Mouse (Mus musculus) heart, embryonic 16.5 days (tissue): ENCODE results near the gene Lmtk3. TPM values are rescaled to one million over a fixed set of nuclear protein-coding genes. Genes with fewer than 3 reads are reported as not detected.

Source experiments
- ATAC-seq: fragments of 200-750 bp; cut with Nextera tagmentation; replicated peaks from 2 replicates; pipeline ENCODE4 v1.8.0; 2017; ENCODE audit warnings: moderate number of reproducible peaks; ENCODE audit not compliant: insufficient read depth, low FRiP score; ENCODE audit errors: extremely low read depth
- H3K27ac ChIP-seq: fragments of 300-500 bp; sonication (generic); 2 replicates; pipeline ENCODE4 v1.5.1; 2014; ENCODE audit warnings: mild to moderate bottlenecking, low read length, control low read depth, moderate library complexity
- H3K27me3 ChIP-seq: fragments of 300-500 bp; sonication (generic); 2 replicates; pipeline ENCODE4 v1.6.1; 2014; ENCODE audit warnings: low read length, mixed read lengths; ENCODE audit not compliant: control insufficient read depth, insufficient read depth
- H3K36me3 ChIP-seq: fragments of 300-500 bp; sonication (generic); 2 replicates; pipeline ENCODE4 v1.6.1; 2014; ENCODE audit not compliant: control insufficient read depth, insufficient read depth
- H3K4me1 ChIP-seq: fragments of 300-500 bp; sonication (generic); 2 replicates; pipeline ENCODE4 v1.6.1; 2014; ENCODE audit warnings: low read length, mixed read lengths; ENCODE audit not compliant: control insufficient read depth, insufficient read depth
- H3K4me2 ChIP-seq: fragments of 300-500 bp; sonication (generic); 2 replicates; pipeline ENCODE4 v1.6.1; 2014; ENCODE audit warnings: low read depth, mild to moderate bottlenecking, control low read depth, low read length
- H3K4me3 ChIP-seq: fragments of 300-500 bp; sonication (generic); 2 replicates; pipeline ENCODE4 v1.5.1; 2014; ENCODE audit warnings: mild to moderate bottlenecking, control low read depth, low read length
- H3K9ac ChIP-seq: fragments of 300-500 bp; sonication (generic); 2 replicates; pipeline ENCODE4 v1.6.1; 2014; ENCODE audit warnings: low read length, control low read depth
- H3K9me3 ChIP-seq: fragments of 300-500 bp; sonication (generic); replicated peaks from 2 replicates; pipeline ENCODE4 v1.6.1; 2016; ENCODE audit warnings: low read length; ENCODE audit not compliant: control insufficient read depth
- whole genome bisulfite sequencing: fragments of 180-500 bp; shearing (Covaris S2); extraction: QIAGEN DNeasy Blood & Tissue Kit; methylation state at CpG from one replicate; pipeline ENCODE4 v1.1.7; 2014; 5-methylcytosine and 5-hydroxymethylcytosine counted together
- polyA plus RNA-seq: library from polyadenylated mRNA; unstranded; fragments of >200 nt; fragmentation: Nextera tagmentation; extraction: Ambion mirVana; gene quantifications from 2 replicates; pipeline ENCODE4 v1.2.1, GENCODE M21; 2015

Lmtk3 gene
- polyA plus RNA-seq, 1 experiment from 2014 or later: 0.53 TPM

- no peak overlapping the region for H3K9ac ChIP-seq
- no peak overlapping the region for H3K27ac ChIP-seq
- no peak for ATAC-seq
- no peaks in the 10 kb centered on the region for H3K4me1 ChIP-seq
- H3K27me3 ChIP-seq: 0 out of 2 replicates have a peak, but pooled peaks cover 3% of the 10 kb centered on the region
- H3K4me2 ChIP-seq: no peak overlapping the region
- 57% methylated on average over 8 of the region's 8 CpGs for WGBS
- peaks cover 4% of the 10 kb centered on the region; the same call in 1 of the 2 replicates for H3K9me3 ChIP-seq
- H3K36me3 ChIP-seq: no peaks in the 10 kb centered on the region
- H3K4me3 ChIP-seq: no peak overlapping the region
Observed at GRCm38 (mm10) chr7:45770427-45771082, 13.0 kb upstream of the Lmtk3 start.

- H3K27ac ChIP-seq: no peak overlapping the region
- no peak overlapping the region for H3K4me3 ChIP-seq
- 0 out of 2 replicates have a peak, but pooled peaks cover 3% of the 10 kb centered on the region for H3K27me3 ChIP-seq
- H3K36me3 ChIP-seq: no peaks in the 10 kb centered on the region
- H3K9ac ChIP-seq: no peak overlapping the region
- ATAC-seq: no peak
- no peak overlapping the region for H3K4me2 ChIP-seq
- H3K9me3 ChIP-seq: peaks cover 4% of the 10 kb centered on the region; the same call in 1 of the 2 replicates
- 65% methylated on average over 4 of the region's 4 CpGs for WGBS
- H3K4me1 ChIP-seq: no peaks in the 10 kb centered on the region
Observed at GRCm38 (mm10) chr7:45771101-45771500, 12.4 kb upstream of the Lmtk3 start.

GRCm38 (mm10) chr7:45775237-45775636, 8.3 kb upstream of the Lmtk3 start:
- Histone ChIP-seq H3K4me2 (no peak overlapping the region), H3K27me3 (0 out of 2 replicates have a peak, but pooled peaks cover 3% of the 10 kb centered on the region), H3K9ac (no peak overlapping the region), H3K36me3 (no peaks in the 10 kb centered on the region), H3K4me3 (no peak overlapping the region), H3K27ac (no peak overlapping the region), H3K9me3 (no peaks in the 10 kb centered on the region), H3K4me1 (no peaks in the 10 kb centered on the region)
- 51% methylated on average over 7 of the region's 7 CpGs for WGBS
- no peak for ATAC-seq

GRCm38 (mm10) chr7:45779081-45779641, 4.4 kb upstream of the Lmtk3 start:
- WGBS: 15% methylated on average over 22 of the region's 22 CpGs
- Histone ChIP-seq H3K9ac (peak overlapping the region; percentile 10; the same call in 1 of the 2 replicates), H3K4me3 (peak overlapping the region; percentile 2; the same call in 1 of the 2 replicates), H3K36me3 (no peaks in the 10 kb centered on the region), H3K4me2 (peak overlapping the region; percentile 43), H3K4me1 (peaks cover 5% of the 10 kb centered on the region), H3K27me3 (peaks cover 10% of the 10 kb centered on the region), H3K27ac (no peak overlapping the region), H3K9me3 (no peaks in the 10 kb centered on the region)
- ATAC-seq: peak; percentile 29

GRCm38 (mm10) chr7:45782271-45782670, 1.3 kb upstream of the Lmtk3 start:
- Histone ChIP-seq H3K9me3 (no peaks in the 10 kb centered on the region), H3K4me1 (peaks cover 8% of the 10 kb centered on the region), H3K27ac (no peak overlapping the region), H3K27me3 (peaks cover 38% of the 10 kb centered on the region), H3K4me2 (no peak overlapping the region), H3K9ac (no peak overlapping the region), H3K4me3 (no peak overlapping the region), H3K36me3 (no peaks in the 10 kb centered on the region)
- ATAC-seq: no peak
- WGBS: 46% methylated on average over 4 of the region's 4 CpGs

GRCm38 (mm10) chr7:45784524-45785372, 1.2 kb downstream of the Lmtk3 start, which contains the start of gene Sult2b1:
Sult2b1 (minus strand) TSS chr7:45784669.
- H3K9me3 ChIP-seq: no peaks in the 10 kb centered on the region
- ATAC-seq: no peak
- H3K4me3 ChIP-seq: peak within 1 kb of the TSS; percentile 56
- H3K27ac ChIP-seq: no peak within 1 kb of the TSS
- H3K4me1 ChIP-seq: peaks cover 8% of the 10 kb centered on the region
- WGBS: 23% methylated on average over 20 of the region's 20 CpGs
- H3K9ac ChIP-seq: peak within 1 kb of the TSS; percentile 75
- no peaks in the 10 kb centered on the region for H3K36me3 ChIP-seq
- H3K4me2 ChIP-seq: peak within 1 kb of the TSS; percentile 92
- H3K27me3 ChIP-seq: peaks cover 41% of the 10 kb centered on the region

- Histone ChIP-seq H3K4me3 (peak overlapping the region; percentile 42), H3K27ac (no peak overlapping the region), H3K9me3 (no peaks in the 10 kb centered on the region), H3K36me3 (no peaks in the 10 kb centered on the region), H3K27me3 (peaks cover 41% of the 10 kb centered on the region), H3K4me2 (peak overlapping the region; percentile 59), H3K9ac (peak overlapping the region; percentile 37), H3K4me1 (peaks cover 9% of the 10 kb centered on the region)
- no peak for ATAC-seq
- WGBS: 1% methylated on average over 38 of the region's 42 CpGs
Observed at GRCm38 (mm10) chr7:45785388-45786135, 2.0 kb downstream of the Lmtk3 start.

- ATAC-seq: no peak
- Histone ChIP-seq H3K27me3 (peaks cover 41% of the 10 kb centered on the region), H3K27ac (no peak overlapping the region), H3K9me3 (no peaks in the 10 kb centered on the region), H3K4me3 (peak overlapping the region; percentile 42), H3K4me2 (peak overlapping the region; percentile 59), H3K36me3 (no peaks in the 10 kb centered on the region), H3K9ac (no peak overlapping the region; the same call in 1 of the 2 replicates), H3K4me1 (peaks cover 12% of the 10 kb centered on the region)
- under 1% methylated on average over 14 of the region's 14 CpGs for WGBS
Observed at GRCm38 (mm10) chr7:45786136-45786578, 2.6 kb downstream of the Lmtk3 start.
